In genomic region chr1:43163467-43164418, GRCm38 (mm10) we compare ENCODE assay signal across 7 mouse cellular contexts. TPM values are rescaled to one million over a fixed set of nuclear protein-coding genes. Genes with fewer than 3 reads are reported as not detected.
A peak's percentile ranks its signal among the peaks of the same experiment; 100 is the strongest.
DNase-seq lines count a peak whose midpoint lies in the region; ATAC-seq lines count a peak whose summit lies in the region.

No protein-coding gene starts in this region.

- peak overlapping the region; percentile 85 for H3K9ac ChIP-seq in limb, embryonic 12.5 days (replicated peaks)
- H3K9ac ChIP-seq in midbrain, embryonic 13.5 days (replicated peaks) = peak overlapping the region; percentile 84

- peak overlapping the region; percentile 94 for H3K4me2 ChIP-seq in limb, embryonic 12.5 days
- peak overlapping the region; percentile 91 for H3K4me2 ChIP-seq in midbrain, embryonic 13.5 days (replicated peaks)

- H3K27me3 ChIP-seq in limb, embryonic 12.5 days = peaks cover 13% of the 10 kb centered on the region
- peaks cover 8% of the 10 kb centered on the region; the same call in 1 of the 2 replicates for H3K27me3 ChIP-seq in midbrain, embryonic 13.5 days

- 6% methylated on average over 61 of the region's 61 CpGs for WGBS in limb, embryonic 12.5 days
- WGBS in midbrain, embryonic 13.5 days = 5% methylated on average over 61 of the region's 61 CpGs

- no peaks in the 10 kb centered on the region for H3K9me3 ChIP-seq in limb, embryonic 12.5 days
- H3K9me3 ChIP-seq in midbrain, embryonic 13.5 days = no peaks in the 10 kb centered on the region

- H3K4me3 ChIP-seq in limb, embryonic 12.5 days (replicated peaks) = peak overlapping the region; percentile 65
- peak overlapping the region; percentile 70 for H3K4me3 ChIP-seq in midbrain, embryonic 13.5 days (replicated peaks)

- H3K36me3 ChIP-seq in limb, embryonic 12.5 days = no peaks in the 10 kb centered on the region
- no peaks in the 10 kb centered on the region for H3K36me3 ChIP-seq in midbrain, embryonic 13.5 days

- ATAC-seq in limb, embryonic 12.5 days (ENCODE audit: insufficient number of reproducible peaks, insufficient read depth, low FRiP score, low TSS enrichment, low read depth) = peak; percentile 91
- peak; percentile 94 for ATAC-seq in midbrain, embryonic 13.5 days

- peak; percentile 49 for DNase-seq in adrenal gland, adult 8-10 months
- DNase-seq in embryo, embryonic 11.5 days (ENCODE audit: low read depth, low spot score) = peak; percentile 51
- peak; percentile 72 to 74 for DNase-seq in heart, adult 18-20 months
- DNase-seq in kidney, adult 18-20 months = peak; percentile 75
- DNase-seq in spleen, postnatal 10 days (ENCODE audit: low spot score in 2 of 2) = peak; percentile 24 to 48

- H3K27ac ChIP-seq in limb, embryonic 12.5 days = 0 out of 2 replicates have a peak overlapping the region, but pooled peaks have one; percentile 23
- peak overlapping the region; percentile 73 for H3K27ac ChIP-seq in midbrain, embryonic 13.5 days

- H3K4me1 ChIP-seq in limb, embryonic 12.5 days (replicated peaks) = peaks cover 14% of the 10 kb centered on the region
- peaks cover 10% of the 10 kb centered on the region for H3K4me1 ChIP-seq in midbrain, embryonic 13.5 days (replicated peaks)

RNA-seq across cellular contexts. Expression of gene Fhl2, which starts 33.0 kb away (rescaled TPM):
- total RNA-seq in adrenal gland, adult 8-10 months (2022) = 10 to 100 TPM; 23.3 to 37.9 (median 32.1) TPM
- total RNA-seq in heart, adult 18-20 months (2021) = 1,000 to 10,000 TPM; 1,612 to 1,845 TPM
- polyA plus RNA-seq in limb, embryonic 12.5 days (2016; fragmentation: Nextera tagmentation; extraction: Ambion mirVana) = 13.9 and 14.6 TPM in 2 replicates
- polyA plus RNA-seq in midbrain, embryonic 13.5 days (2015; fragmentation: Nextera tagmentation; extraction: Ambion mirVana) = 10.2 and 11.2 TPM in 2 replicates

Comparison
In these comparisons a context has a peak if more than half of its experiments do, and no peak if none do; other contexts are left out.
1. Peak in every context shown above with its lines: DNase-seq, ATAC-seq, H3K4me3 ChIP-seq and H3K27ac ChIP-seq.
2. RNA of gene Fhl2, which starts 33.0 kb away (total RNA-seq): 1,612 to 1,845 TPM in heart, adult 18-20 months; 23.3 to 37.9 TPM in adrenal gland, adult 8-10 months; every median in the first group is over 10 times any median in the second.